Comparison of ENCODE assay signal across 11 mouse cellular contexts in the genomic region with DNA sequence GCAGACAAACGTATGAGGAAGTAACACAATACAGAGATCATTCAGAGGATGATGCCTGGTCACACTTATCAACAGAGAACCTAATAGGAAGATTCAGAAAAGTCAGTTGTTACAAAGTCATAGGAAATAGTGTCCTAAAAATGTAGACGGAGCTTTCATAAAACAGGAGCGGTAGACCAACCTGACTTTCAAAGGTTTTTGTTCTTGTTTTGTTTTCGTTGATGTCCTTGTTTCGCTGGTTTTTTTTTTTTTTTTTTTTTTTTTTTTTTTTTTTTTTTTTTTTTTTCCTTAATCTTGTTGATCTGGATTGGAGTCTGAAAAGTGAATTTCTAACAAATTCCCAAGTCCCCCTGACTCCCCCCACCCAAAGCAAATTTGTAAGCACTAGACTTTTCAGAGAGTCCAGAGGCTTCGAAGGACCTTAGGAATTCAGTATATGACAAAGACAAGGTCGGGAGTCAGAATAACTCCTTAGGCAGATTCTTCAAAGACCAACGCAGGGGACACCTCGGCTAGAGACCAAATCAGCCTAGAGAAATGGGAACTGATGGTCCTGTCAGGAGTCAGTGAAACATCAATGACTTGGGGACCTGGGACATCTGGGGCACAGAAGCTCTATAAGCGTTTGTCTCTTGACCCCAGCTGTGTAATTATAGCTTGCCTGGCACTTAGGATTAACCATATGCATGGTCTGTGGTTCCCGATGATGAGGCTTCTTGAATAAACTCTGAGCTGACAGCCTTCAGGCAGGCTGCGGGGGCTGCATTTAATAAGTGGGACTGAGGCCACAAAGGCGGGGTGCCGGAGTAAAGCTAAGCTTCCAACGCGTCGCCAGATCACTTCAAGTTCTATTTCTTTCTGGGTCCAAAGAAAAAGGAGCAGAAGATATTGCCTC.
A peak's percentile ranks its signal among the peaks of the same experiment; 100 is the strongest.
DNase-seq lines count a peak whose midpoint lies in the region; ATAC-seq and TF ChIP-seq lines count a peak whose summit lies in the region.
"Had no signal": no experiment of that assay in that cellular context is flagged by ENCODE, and none has a peak within 500 bp of the region (broad histone marks: within the 10 kb centered on the region; RNA-seq: fewer than 3 reads in every experiment).

No protein-coding gene starts in this region.

- DNase-seq in layer of hippocampus, adult 2 months (ENCODE audit: low spot score in 2 of 2), result no peak
- no peak for DNase-seq in layer of hippocampus, adult 9-10 months (ENCODE audit: low spot score)
- DNase-seq in limb, embryonic 14.5 days (ENCODE audit: low spot score), result peak; percentile 7
- peak; percentile 47 for DNase-seq in retina, postnatal 1 day
- no peak for DNase-seq in thymus, postnatal 0 days (ENCODE audit: low spot score)
- DNase-seq in spleen, adult 12 weeks (ENCODE audit: low spot score), result no peak
- DNase-seq in right cerebral cortex, postnatal 4 days, result no peak
- DNase-seq: gastrocnemius, postnatal 25 days; kidney, postnatal 36 days; lung, postnatal 14 days had no signal

- WGBS in forebrain, embryonic 15.5 days, result 44% methylated on average over 17 of the region's 17 CpGs
- 42% methylated on average over 17 of the region's 17 CpGs for WGBS in limb, embryonic 14.5 days

- no peak for TF ChIP-seq POLR2A in limb, embryonic 14.5 days (IDR thresholded peaks at IDR 0.05; ENCODE audit: borderline replicate concordance, extremely low read depth, insufficient read depth, insufficient read length)

- H3K4me1 ChIP-seq in forebrain, embryonic 15.5 days, result peaks cover 17% of the 10 kb centered on the region
- no peaks in the 10 kb centered on the region for H3K4me1 ChIP-seq in limb, embryonic 14.5 days (ENCODE audit: control insufficient read depth, insufficient read depth, low read length)

- H3K4me2 ChIP-seq in forebrain, embryonic 15.5 days (replicated peaks), result no peak overlapping the region; the same call in 1 of the 2 replicates
- H3K4me2 ChIP-seq in limb, embryonic 14.5 days (replicated peaks; ENCODE audit: low read depth, low read length, severe bottlenecking), result peak overlapping the region; percentile 21

- H3K9me3 ChIP-seq in forebrain, embryonic 15.5 days, result no peaks in the 10 kb centered on the region
- H3K9me3 ChIP-seq in limb, embryonic 14.5 days (ENCODE audit: control insufficient read depth, low read length), result no peaks in the 10 kb centered on the region

- H3K27me3 ChIP-seq in forebrain, embryonic 15.5 days, result no peaks in the 10 kb centered on the region
- H3K27me3 ChIP-seq in limb, embryonic 14.5 days (ENCODE audit: control insufficient read depth, insufficient read depth, low read length), result no peaks in the 10 kb centered on the region

- H3K27ac ChIP-seq in layer of hippocampus, adult 2 months, result peak overlapping the region; percentile 69
- peak overlapping the region; percentile 63 for H3K27ac ChIP-seq in forebrain, embryonic 15.5 days (replicated peaks)
- no peak overlapping the region for H3K27ac ChIP-seq in limb, embryonic 14.5 days (replicated peaks; ENCODE audit: low read depth, low read length)

- ATAC-seq in forebrain, embryonic 15.5 days (replicated peaks), result peak; percentile 44; the same call in 1 of the 2 replicates
- ATAC-seq in limb, embryonic 14.5 days (ENCODE audit: low FRiP score, low read depth), result no peak

- TF ChIP-seq CTCF in layer of hippocampus, adult 2 months (conservative IDR thresholded peaks at IDR 0.05), result no peak

- no peaks in the 10 kb centered on the region for H3K36me3 ChIP-seq in forebrain, embryonic 15.5 days
- no peaks in the 10 kb centered on the region for H3K36me3 ChIP-seq in limb, embryonic 14.5 days (ENCODE audit: control insufficient read depth, insufficient read depth, low read length)

- no peak overlapping the region for H3K9ac ChIP-seq in forebrain, embryonic 15.5 days (replicated peaks)
- no peak overlapping the region for H3K9ac ChIP-seq in limb, embryonic 14.5 days (ENCODE audit: low read depth, low read length, severe bottlenecking)

- no peak overlapping the region for H3K4me3 ChIP-seq in layer of hippocampus, adult 2 months
- no peak overlapping the region for H3K4me3 ChIP-seq in forebrain, embryonic 15.5 days
- H3K4me3 ChIP-seq in limb, embryonic 14.5 days (replicated peaks; ENCODE audit: low read length), result no peak overlapping the region

Comparison
In these comparisons a context has a peak if more than half of its experiments do, and no peak if none do; other contexts are left out.
1. DNase-seq: peak in limb, embryonic 14.5 days (single experiment) and retina, postnatal 1 day (single experiment); none in layer of hippocampus, adult 2 months (0 of 2), layer of hippocampus, adult 9-10 months (single experiment), thymus, postnatal 0 days (single experiment), spleen, adult 12 weeks (single experiment) and right cerebral cortex, postnatal 4 days (single experiment).